In genomic region chr11:111379842-111380241, GRCm38 (mm10) we compare ENCODE assay signal across 22 mouse cellular contexts.
DNase-seq lines count a peak whose midpoint lies in the region; ATAC-seq and TF ChIP-seq lines count a peak whose summit lies in the region.
"Had no signal": no experiment of that assay in that cellular context is flagged by ENCODE, and none has a peak within 500 bp of the region (broad histone marks: within the 10 kb centered on the region; RNA-seq: fewer than 3 reads in every experiment).

No protein-coding gene starts in this region.

- no peak overlapping the region for H3K27ac ChIP-seq in layer of hippocampus, adult 2 months
- H3K27ac ChIP-seq: embryonic facial prominence, embryonic 10.5 days; embryonic facial prominence, embryonic 12.5 days; forebrain, embryonic 13.5 days; forebrain, embryonic 15.5 days had no signal

- TF ChIP-seq CTCF in layer of hippocampus, adult 2 months (conservative IDR thresholded peaks at IDR 0.05): no peak

- peak; percentile 62 for ATAC-seq in common myeloid progenitor, adult 5-6 weeks (replicated peaks; ENCODE audit: low read depth, poor library complexity, severe bottlenecking)
- peak; percentile 48 for ATAC-seq in megakaryocyte, adult 5-6 weeks (ENCODE audit: poor library complexity, severe bottlenecking)
- ATAC-seq: activated CD4-positive, CD25-positive, alpha-beta regulatory T cell, adult 4 months; CD4-positive, CD25-positive, alpha-beta regulatory T cell, adult 4 months; forebrain, embryonic 13.5 days; forebrain, embryonic 15.5 days; forebrain, postnatal 0 days; Patski had no signal

- H3K4me3 ChIP-seq in layer of hippocampus, adult 2 months: no peak overlapping the region
- H3K4me3 ChIP-seq: embryonic facial prominence, embryonic 10.5 days; embryonic facial prominence, embryonic 12.5 days; forebrain, embryonic 13.5 days; forebrain, embryonic 15.5 days had no signal

- DNase-seq in layer of hippocampus, adult 2 months (ENCODE audit: low spot score in 2 of 2): no peak
- no peak for DNase-seq in spleen, postnatal 14 days (ENCODE audit: low spot score in 2 of 2)
- no peak for DNase-seq in thymus, postnatal 14 days
- DNase-seq: adrenal gland, adult 8-10 months; adrenal gland, postnatal 14 days; B cell, adult 2 months; cerebellum, adult 11 months; cerebellum, adult 18-20 months; cerebellum, adult 8-10 months; cerebellum, adult 9-11 months; cerebellum, postnatal 14 days; cerebellum, postnatal 36 days; forebrain, postnatal 0 days had no signal
